Mouse (Mus musculus) megakaryocyte, embryonic 14.5 days (primary cell): ENCODE measurements at regions not wholly inside any gene's neighbourhood (a gene's known extent, or its start where the extent isn't known, plus 50 kb on each side); places are given as distances from the start of the nearest gene placed in this dataset.

Experiments used
- H3K27me3 ChIP-seq: replicated peaks from 2 replicates; pipeline ENCODE3; 2012; ENCODE audit warnings: inconsistent platforms
- H3K36me3 ChIP-seq: replicated peaks from 2 replicates; pipeline ENCODE3; 2012; ENCODE audit warnings: low read length, inconsistent platforms, mixed read lengths
- H3K4me1 ChIP-seq: 2 replicates; pipeline ENCODE4 v1.6.1; 2012; ENCODE audit warnings: inconsistent platforms
- H3K4me3 ChIP-seq: replicated peaks from 2 replicates; pipeline ENCODE3; 2012; ENCODE audit warnings: moderate library complexity, mild to moderate bottlenecking, inconsistent platforms
- H3K9me3 ChIP-seq: 2 replicates; pipeline ENCODE4 v1.6.1; 2012; ENCODE audit warnings: inconsistent platforms
- FLI1 ChIP-seq: IDR thresholded peaks from 2 replicates; pipeline ENCODE4 v1.6.1; 2012; ENCODE audit warnings: low read length, inconsistent platforms, mixed read lengths
- GATA1 ChIP-seq: IDR thresholded peaks from 3 replicates; pipeline ENCODE4 v1.6.1; 2012; ENCODE audit warnings: mixed read lengths, low read length, inconsistent platforms, borderline replicate concordance

DNA sequence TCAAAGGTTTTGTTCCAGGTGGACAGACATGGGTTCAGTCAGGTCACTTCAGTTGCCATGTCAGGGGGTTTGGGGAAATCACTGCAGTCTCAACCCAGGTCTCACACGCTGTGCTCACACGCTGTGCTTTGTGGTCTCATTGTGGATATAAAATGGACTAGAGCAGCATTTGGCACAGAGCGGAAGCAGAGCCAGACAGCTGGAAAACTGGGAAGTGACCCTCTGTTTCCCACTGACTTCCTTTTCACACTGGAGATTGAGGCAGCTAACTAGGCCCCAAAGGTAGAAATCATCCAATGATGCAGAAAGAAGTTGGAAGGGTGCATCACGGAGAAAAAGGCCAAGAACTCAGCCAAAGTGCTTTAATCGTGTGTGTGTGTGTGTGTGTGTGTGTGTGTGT, 1452.6 kb upstream of the Gm6569 start:
- Histone ChIP-seq H3K36me3 (no peaks in the 10 kb centered on the region), H3K4me3 (no peak overlapping the region), H3K9me3 (peaks cover 4% of the 10 kb centered on the region; the same call in 1 of the 2 replicates), H3K27me3 (peaks cover under 1% of the 10 kb centered on the region), H3K4me1 (no peaks in the 10 kb centered on the region)
- TF ChIP-seq GATA1 (no peak), FLI1 (no peak)

DNA sequence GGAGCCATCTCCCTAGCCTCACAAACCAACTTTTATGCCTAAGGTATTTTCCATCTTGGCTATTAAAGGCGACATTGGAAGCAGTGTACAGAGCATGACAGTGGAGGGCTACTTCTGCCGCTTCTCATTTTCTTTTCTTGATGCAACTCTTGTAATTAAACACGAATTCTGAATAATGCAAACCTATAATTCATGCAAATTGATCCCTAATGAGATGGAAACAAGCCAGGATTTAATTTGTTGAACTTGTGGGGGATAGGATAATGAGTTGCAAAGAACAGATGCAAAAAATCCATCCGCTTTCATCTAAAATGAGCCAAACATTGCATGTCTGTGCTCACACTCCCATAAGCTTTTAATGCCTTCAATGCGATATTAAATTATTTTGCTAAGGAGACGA, 1451.8 kb upstream of the Gm6569 start:
- TF ChIP-seq GATA1 = no peak
- no peak for TF ChIP-seq FLI1
- Histone ChIP-seq H3K4me1 (no peaks in the 10 kb centered on the region), H3K27me3 (no peaks in the 10 kb centered on the region), H3K9me3 (peaks cover 3% of the 10 kb centered on the region; the same call in 1 of the 2 replicates), H3K36me3 (no peaks in the 10 kb centered on the region), H3K4me3 (no peak overlapping the region)

DNA sequence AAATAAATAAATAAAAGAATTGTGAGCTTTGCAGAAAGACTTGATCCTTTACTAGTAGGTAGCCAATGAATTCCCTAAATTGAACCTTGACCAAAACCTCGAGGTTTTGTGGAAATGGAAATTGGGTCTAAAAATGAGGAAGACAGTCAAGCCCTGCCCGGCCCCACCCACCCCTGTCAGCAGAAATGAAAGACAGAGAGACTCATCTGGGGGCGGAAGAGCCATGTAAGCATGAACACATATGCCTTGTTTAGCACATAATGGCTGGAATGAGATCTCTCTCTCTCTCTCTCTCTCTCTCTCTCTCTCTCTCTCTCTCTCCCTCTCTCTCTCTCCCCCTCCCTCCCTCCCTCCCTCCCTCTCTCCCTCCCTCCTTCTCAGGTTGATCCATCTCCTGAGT, 1451.3 kb upstream of the Gm6569 start:
- Histone ChIP-seq H3K4me1 (no peaks in the 10 kb centered on the region), H3K9me3 (peaks cover 3% of the 10 kb centered on the region; the same call in 1 of the 2 replicates), H3K4me3 (no peak overlapping the region), H3K27me3 (no peaks in the 10 kb centered on the region), H3K36me3 (no peaks in the 10 kb centered on the region)
- no peak for TF ChIP-seq FLI1
- TF ChIP-seq GATA1 = no peak

DNA sequence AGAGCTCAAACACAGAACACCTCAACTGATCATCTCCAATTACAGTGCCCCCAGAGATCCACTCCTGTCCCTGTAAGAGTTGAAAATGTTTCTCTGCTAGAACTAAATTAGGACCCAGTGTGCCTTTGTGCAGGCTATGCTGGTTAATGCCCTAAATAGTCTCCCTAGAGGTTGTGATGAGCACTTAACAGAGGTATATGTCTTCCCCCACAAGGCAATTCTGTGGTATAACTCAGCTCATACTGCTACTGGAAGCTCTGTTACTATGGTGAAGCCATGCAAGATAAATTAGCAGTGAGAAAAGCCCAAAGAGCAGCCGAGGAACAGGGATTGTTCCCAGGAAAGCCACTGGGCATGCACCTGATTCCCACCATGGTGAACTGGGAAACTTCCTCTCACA, 1450.9 kb upstream of the Gm6569 start:
- Histone ChIP-seq H3K27me3 (no peaks in the 10 kb centered on the region), H3K36me3 (no peaks in the 10 kb centered on the region), H3K4me3 (no peak overlapping the region), H3K4me1 (no peaks in the 10 kb centered on the region), H3K9me3 (peaks cover 3% of the 10 kb centered on the region; the same call in 1 of the 2 replicates)
- TF ChIP-seq FLI1 (no peak), GATA1 (no peak)

DNA sequence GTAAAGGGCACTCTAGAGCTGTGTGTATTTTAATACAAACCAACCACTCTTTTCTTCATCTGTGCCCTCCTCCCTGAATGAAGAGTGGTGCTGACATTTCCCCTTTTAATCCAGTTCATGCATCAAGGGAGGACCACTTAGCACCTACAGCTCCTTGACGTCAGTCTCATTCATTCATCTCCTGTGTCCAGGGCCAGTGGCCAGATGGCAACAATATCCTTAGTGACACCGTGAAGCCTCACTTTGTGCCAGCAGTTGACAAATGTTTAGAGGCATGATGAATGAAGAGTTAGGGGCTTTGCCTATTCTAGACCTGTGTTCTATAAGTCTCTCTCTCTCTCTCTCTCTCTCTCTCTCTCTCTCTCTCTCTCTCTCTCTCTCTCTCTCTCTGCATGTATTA, 1441.1 kb upstream of the Gm6569 start:
- Histone ChIP-seq H3K9me3 (no peaks in the 10 kb centered on the region), H3K4me3 (no peak overlapping the region), H3K36me3 (no peaks in the 10 kb centered on the region), H3K27me3 (no peaks in the 10 kb centered on the region), H3K4me1 (no peaks in the 10 kb centered on the region)
- no peak for TF ChIP-seq GATA1
- TF ChIP-seq FLI1 = no peak

DNA sequence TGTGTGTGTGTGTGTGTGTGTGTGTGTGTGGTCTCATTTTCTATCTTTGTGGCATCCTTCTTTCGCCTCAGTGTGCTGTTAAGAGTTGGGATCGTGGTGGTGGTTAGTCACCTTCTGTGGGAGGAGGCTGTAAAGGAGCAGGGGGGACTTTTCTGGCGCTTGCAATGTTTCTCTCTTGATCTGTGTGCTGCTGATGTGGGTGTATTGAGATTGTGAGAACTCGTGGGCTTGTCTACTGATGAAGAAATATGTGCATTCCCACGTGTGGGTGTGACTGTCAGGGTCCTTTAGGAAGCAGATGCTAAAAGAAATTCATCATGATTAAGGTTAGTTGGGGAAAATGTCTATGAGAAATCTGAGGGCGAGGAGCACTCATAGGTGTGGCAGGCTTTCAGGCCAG, 1422.4 kb upstream of the Gm6569 start:
- H3K4me3 ChIP-seq = no peak overlapping the region
- H3K4me1 ChIP-seq = no peaks in the 10 kb centered on the region
- H3K27me3 ChIP-seq = no peaks in the 10 kb centered on the region
- peaks cover 19% of the 10 kb centered on the region; the same call in 1 of the 2 replicates for H3K9me3 ChIP-seq
- no peak for TF ChIP-seq GATA1
- TF ChIP-seq FLI1 = no peak
- no peaks in the 10 kb centered on the region for H3K36me3 ChIP-seq
